Mouse (Mus musculus) cerebellum, adult 2 months (tissue): ENCODE results near the gene Bglap3.

ENCODE experiments used
- CTCF ChIP-seq: fragments of 200-500 bp; IDR thresholded peaks from 2 replicates; pipeline ENCODE4 v1.5.1; 2011; ENCODE audit warnings: low read depth, mild to moderate bottlenecking, control low read depth, low read length, moderate library complexity, borderline replicate concordance; ENCODE audit not compliant: insufficient read depth
- POLR2A ChIP-seq: fragments of 200-500 bp; IDR thresholded peaks from 2 replicates; pipeline ENCODE4 v1.6.1; 2011; ENCODE audit warnings: low read length, control low read depth, borderline replicate concordance; ENCODE audit not compliant: insufficient read depth

- peak; percentile 37; the same call in 1 of the 2 replicates for TF ChIP-seq CTCF
- TF ChIP-seq POLR2A: no peak
These were observed 18.0 kb downstream of the Bglap3 start for GRCm38 (mm10) chr3:88354396-88355165.
